Mouse (Mus musculus) MEL (cell line): Measurements from ENCODE around the gene Pik3cd. TPM values are rescaled to one million over a fixed set of nuclear protein-coding genes. Genes with fewer than 3 reads are reported as not detected.
A peak's percentile ranks its signal among the peaks of the same experiment; 100 is the strongest.

Experiments used
- DNase-seq: peaks from one replicate; pipeline ENCODE4 v3.0.0; 2011; ENCODE audit warnings: low read depth, low spot score
- H3K27ac ChIP-seq: 2 replicates; pipeline ENCODE4 v1.5.1; 2012; ENCODE audit warnings: low read depth, mild to moderate bottlenecking, control low read depth, low read length, moderate library complexity; ENCODE audit not compliant: control insufficient read depth
- H3K27me3 ChIP-seq, 2 experiments: fragments of 150-350 bp in 1 of 2; sonication (generic) in 1 of 2; 2 replicates each; pipeline ENCODE4 v1.6.1; 2012; ENCODE audit warnings: low read length in 2 of 2, mild to moderate bottlenecking in 2 of 2, improper control_type of control experiment in 1 of 2, moderate library complexity in 1 of 2; ENCODE audit not compliant: insufficient read depth in 2 of 2, control insufficient read depth in 1 of 2
- H3K36me3 ChIP-seq, 2 experiments: 2 replicates each; pipeline ENCODE4 v1.6.1; 2012 to 2014; ENCODE audit warnings: low read length in 2 of 2, improper control_type of control experiment in 1 of 2, inconsistent platforms in 1 of 2, mild to moderate bottlenecking in 1 of 2; ENCODE audit not compliant: insufficient read depth in 2 of 2, control insufficient read depth in 1 of 2
- H3K4me1 ChIP-seq, 2 experiments: fragments of 150-350 bp in 1 of 2; sonication (generic) in 1 of 2; 2 replicates each; pipeline ENCODE4 v1.6.1; 2012; ENCODE audit warnings: low read length in 2 of 2, improper control_type of control experiment in 1 of 2, mild to moderate bottlenecking in 1 of 2; ENCODE audit not compliant: insufficient read depth in 2 of 2, control insufficient read depth in 1 of 2
- H3K4me3 ChIP-seq, 2 experiments: fragments of 150-350 bp in 1 of 2; sonication (generic) in 1 of 2; 2 replicates each; pipeline ENCODE4 v1.5.1; 2012; ENCODE audit warnings: low read depth in 2 of 2, low read length in 2 of 2, mild to moderate bottlenecking in 2 of 2, moderate library complexity in 2 of 2, control low read depth in 1 of 2, improper control_type of control experiment in 1 of 2; ENCODE audit not compliant: control insufficient read depth in 1 of 2, insufficient read depth in 1 of 2
- H3K79me2 ChIP-seq: 2 replicates; pipeline ENCODE4 v1.6.1; 2012; ENCODE audit warnings: mild to moderate bottlenecking, low read length, moderate library complexity; ENCODE audit not compliant: control insufficient read depth, poor library complexity, insufficient read depth
- H3K9ac ChIP-seq: 2 replicates; pipeline ENCODE4 v1.6.1; 2012; ENCODE audit warnings: low read depth, mild to moderate bottlenecking, control low read depth, low read length, moderate library complexity; ENCODE audit not compliant: control insufficient read depth, poor library complexity, severe bottlenecking
- H3K9me3 ChIP-seq: fragments of 150-350 bp; sonication (generic); replicated peaks from 2 replicates; pipeline ENCODE4 v1.6.1; 2012; ENCODE audit warnings: mild to moderate bottlenecking, low read length, improper control_type of control experiment, moderate library complexity; ENCODE audit not compliant: insufficient read depth
- CHD1 ChIP-seq: IDR thresholded peaks from 2 replicates; pipeline ENCODE4 v1.6.1; 2012; ENCODE audit warnings: low read depth, mild to moderate bottlenecking, inconsistent platforms, low read length, improper control_type of control experiment
- CHD2 ChIP-seq: IDR thresholded peaks from 2 replicates; pipeline ENCODE4 v1.6.1; 2011; ENCODE audit warnings: low read length, improper control_type of control experiment
- EP300 ChIP-seq, 2 experiments: IDR thresholded peaks; 2 replicates each; pipeline ENCODE4 v1.6.1; 2011; ENCODE audit warnings: improper control_type of control experiment in 2 of 2, low read length in 2 of 2, low read depth in 1 of 2, mild to moderate bottlenecking in 1 of 2
- ETS1 ChIP-seq: IDR thresholded peaks from 2 replicates; pipeline ENCODE4 v1.6.1; 2012; ENCODE audit warnings: low read depth, mild to moderate bottlenecking, inconsistent platforms, low read length, improper control_type of control experiment, moderate library complexity
- GABPA ChIP-seq: IDR thresholded peaks from 2 replicates; pipeline ENCODE4 v1.6.1; 2012; ENCODE audit warnings: low read depth, mild to moderate bottlenecking, inconsistent platforms, low read length, improper control_type of control experiment, moderate library complexity
- MAFK ChIP-seq: IDR thresholded peaks from 2 replicates; pipeline ENCODE4 v1.6.1; 2011; ENCODE audit warnings: low read depth, mild to moderate bottlenecking, low read length, improper control_type of control experiment, borderline replicate concordance
- MAX ChIP-seq: IDR thresholded peaks from 2 replicates; pipeline ENCODE4 v1.6.1; 2011; ENCODE audit warnings: low read length, improper control_type of control experiment
- MAZ ChIP-seq: IDR thresholded peaks from 2 replicates; pipeline ENCODE4 v1.6.1; 2012; ENCODE audit warnings: low read depth, mild to moderate bottlenecking, inconsistent platforms, low read length, improper control_type of control experiment
- MEF2A ChIP-seq: IDR thresholded peaks from 2 replicates; pipeline ENCODE4 v1.6.1; 2014; ENCODE audit warnings: low read depth, mild to moderate bottlenecking, inconsistent platforms, low read length, improper control_type of control experiment; ENCODE audit not compliant: poor library complexity, insufficient replicate concordance, severe bottlenecking; ENCODE audit errors: extremely low read depth
- MXI1 ChIP-seq: IDR thresholded peaks from 2 replicates; pipeline ENCODE4 v1.6.1; 2011; ENCODE audit warnings: mild to moderate bottlenecking, low read depth, low read length, improper control_type of control experiment
- NRF1 ChIP-seq: IDR thresholded peaks from 2 replicates; pipeline ENCODE4 v1.6.1; 2014; ENCODE audit warnings: low read depth, mild to moderate bottlenecking, inconsistent platforms, low read length, improper control_type of control experiment, moderate library complexity; ENCODE audit not compliant: poor library complexity, insufficient read depth, severe bottlenecking
- POLR2AphosphoS2 ChIP-seq: IDR thresholded peaks from 2 replicates; pipeline ENCODE4 v1.6.1; 2011; ENCODE audit warnings: low read length, improper control_type of control experiment
- POLR2AphosphoS5 ChIP-seq: IDR thresholded peaks from 2 replicates; pipeline ENCODE4 v1.6.1; 2012; ENCODE audit warnings: low read depth, borderline replicate concordance, mild to moderate bottlenecking, inconsistent platforms, low read length, moderate library complexity, mixed read lengths
- RCOR1 ChIP-seq: IDR thresholded peaks from 2 replicates; pipeline ENCODE4 v1.6.1; 2012; ENCODE audit warnings: low read depth, mild to moderate bottlenecking, inconsistent platforms, low read length, improper control_type of control experiment
- TBP ChIP-seq: IDR thresholded peaks from 2 replicates; pipeline ENCODE4 v1.8.0; 2011; ENCODE audit warnings: low read depth, low read length, improper control_type of control experiment
- UBTF ChIP-seq: IDR thresholded peaks from 2 replicates; pipeline ENCODE4 v1.6.1; 2012; ENCODE audit warnings: low read depth, mild to moderate bottlenecking, inconsistent platforms, low read length, improper control_type of control experiment, moderate library complexity, borderline replicate concordance; ENCODE audit not compliant: insufficient read depth
- ZKSCAN1 ChIP-seq: IDR thresholded peaks from 2 replicates; pipeline ENCODE4 v1.6.1; 2012; ENCODE audit warnings: low read depth, mild to moderate bottlenecking, inconsistent platforms, low read length, improper control_type of control experiment, moderate library complexity
- polyA plus RNA-seq, 2 experiments: library from polyadenylated mRNA; stranded (reverse) in 1 of 2; unstranded in 1 of 2; fragments of >175 nt in 1 of 2; fragments of >200 nt in 1 of 2; gene quantifications; 2 replicates each; pipeline versions ENCODE4 v1.2.1 to v1.2.4; 2012; ENCODE audit warnings: low replicate concordance in 2 of 2, low read depth in 1 of 2; ENCODE audit not compliant: insufficient read length in 2 of 2, insufficient read depth in 1 of 2, missing spikeins in 1 of 2
- total RNA-seq: library from RNA; depleted of rRNA; stranded (reverse); fragments of 300-350 nt; gene quantifications from 2 replicates; pipeline ENCODE4 v1.2.3, GENCODE M21; 2012

Pik3cd gene
- total and polyA plus RNA-seq, 3 experiments = 45.9 to 152 (median 49.8) TPM

DNA sequence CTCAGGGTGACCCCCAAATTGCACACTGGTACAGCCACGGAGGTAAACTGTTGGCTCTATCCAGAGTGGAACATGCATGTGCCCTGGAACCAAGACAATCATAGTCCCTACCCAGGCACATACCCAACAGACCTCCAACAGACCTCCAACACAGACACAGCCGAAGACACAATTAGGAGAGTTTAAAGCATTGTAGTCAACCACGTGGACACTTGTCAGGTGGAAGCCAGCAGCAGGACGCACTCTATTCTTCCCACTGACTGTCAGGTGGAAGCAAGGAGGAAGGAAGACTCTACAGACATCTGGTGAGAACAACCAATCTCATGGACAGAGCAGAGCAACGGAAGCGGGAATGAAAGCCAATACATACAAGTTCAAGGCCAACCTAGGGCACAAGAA lies 36.7 kb downstream of the Pik3cd start:
- Histone ChIP-seq H3K27ac (peak overlapping the region; percentile 73; the same call in 1 of the 2 replicates), H3K9ac (no peak overlapping the region), H3K79me2 (no peaks in the 10 kb centered on the region), H3K4me1 (peaks cover 30 to 44% of the 10 kb centered on the region in 2 experiments), H3K9me3 (no peaks in the 10 kb centered on the region), H3K36me3 (peaks cover 3 to 44% of the 10 kb centered on the region in 2 experiments)
- no peak for DNase-seq
- TF ChIP-seq ZKSCAN1 (no peak), NRF1 (no peak), GABPA (no peak), POLR2AphosphoS5 (no peak), POLR2AphosphoS2 (no peak)
- TF ChIP-seq, all 39 proteins: peak for 0
- Histone ChIP-seq H3K27me3 (no peaks in the 10 kb centered on the region), H3K4me3 (no peak overlapping the region)

DNA sequence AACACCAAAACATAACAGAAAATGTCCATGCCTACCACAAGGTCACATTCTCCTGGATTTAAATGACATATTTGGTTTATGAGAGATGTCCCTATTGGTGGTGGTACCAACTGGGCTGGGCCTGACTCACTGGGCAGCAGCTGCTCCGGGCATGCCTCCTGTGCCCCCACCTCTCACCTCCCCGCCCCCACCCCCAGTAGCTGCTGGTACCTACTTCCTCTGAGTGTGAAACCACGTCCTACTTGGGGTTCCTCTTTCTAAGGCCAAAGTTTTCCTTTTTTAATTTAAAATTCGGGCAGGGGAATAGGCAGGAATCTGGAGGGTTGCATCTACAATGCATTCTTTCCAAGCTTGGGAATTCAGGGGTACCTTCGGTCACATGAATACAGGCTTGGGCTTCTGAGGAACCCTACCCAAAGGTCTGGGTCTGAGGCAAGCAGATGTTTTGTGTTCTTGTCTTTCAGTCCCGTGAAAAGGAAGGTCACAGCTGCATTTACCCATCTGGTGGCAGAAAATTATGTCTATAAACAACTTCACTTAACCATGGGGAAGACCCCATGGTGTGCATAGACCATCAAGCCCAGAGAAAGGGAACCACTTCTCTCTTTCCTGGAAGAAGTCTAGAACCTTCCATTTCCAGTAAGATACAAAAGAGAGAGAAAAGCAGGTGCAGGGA lies 37.2 kb downstream of the Pik3cd start:
- H3K4me3 ChIP-seq = no peak overlapping the region
- TF ChIP-seq CHD1 (no peak), MXI1 (no peak), CHD2 (no peak; the same call in 1 of the 2 replicates), MAZ (peak; percentile 75), TBP (no peak), ETS1 (peak; percentile 43; the same call in 1 of the 2 replicates), UBTF (no peak), MEF2A (no peak), RCOR1 (no peak), MAFK (no peak), EP300 (IDR thresholded peaks at IDR 0.05; ENCODE audit: low read depth in 1 of 2, low read length in 2 of 2) (0 out of 4 replicates have a peak, but pooled peaks of 1 of the 2 experiments have one; percentile 8), MAX (no peak)
- TF ChIP-seq, all 39 proteins: peak for 3
- DNase-seq = peak; percentile 59
- Histone ChIP-seq H3K9me3 (no peaks in the 10 kb centered on the region), H3K4me1 (peaks cover 33 to 48% of the 10 kb centered on the region in 2 experiments), H3K27ac (peak overlapping the region; percentile 73), H3K27me3 (no peaks in the 10 kb centered on the region), H3K79me2 (no peaks in the 10 kb centered on the region), H3K9ac (no peak overlapping the region; the same call in 1 of the 2 replicates), H3K36me3 (peaks cover under 1 to 48% of the 10 kb centered on the region in 2 experiments)
